ENCODE assay signal across 12 mouse cellular contexts in the genomic region with DNA sequence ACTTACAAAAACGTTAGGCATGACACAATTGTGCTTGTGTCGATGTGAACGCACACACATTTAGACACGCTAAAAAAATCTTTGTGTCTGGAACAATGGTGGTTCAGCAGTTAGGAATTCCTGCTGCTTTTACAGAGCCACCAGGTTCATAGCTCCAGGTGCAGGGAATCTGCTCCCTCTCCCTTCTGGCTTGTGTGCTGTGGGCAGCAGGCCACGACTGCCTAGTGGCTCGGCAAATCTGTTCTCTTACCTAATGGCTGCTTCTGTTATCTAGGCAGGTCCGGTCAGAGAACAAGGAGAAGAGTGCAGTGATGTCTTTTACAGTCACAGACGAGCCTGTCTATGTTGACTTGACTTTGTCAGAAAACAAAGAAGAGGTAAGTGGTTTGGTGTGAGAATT. TPM values are rescaled to one million over a fixed set of nuclear protein-coding genes. Genes with fewer than 3 reads are reported as not detected.
"Had no signal": no experiment of that assay in that cellular context is flagged by ENCODE, and none has a peak within 500 bp of the region (broad histone marks: within the 10 kb centered on the region; RNA-seq: fewer than 3 reads in every experiment).

No protein-coding gene starts in this region.

- H3K4me3 ChIP-seq: layer of hippocampus, adult 2 months; limb, embryonic 12.5 days; liver, embryonic 13.5 days; lung, embryonic 15.5 days; midbrain, embryonic 12.5 days had no signal

- DNase-seq: kidney, postnatal 10 days; kidney, postnatal 4 days; liver; liver, embryonic 13.5 days; liver, postnatal 0 days; right cerebral cortex, adult 18-20 months; thymus, postnatal 14 days had no signal

- H3K9me3 ChIP-seq: limb, embryonic 12.5 days; liver, embryonic 13.5 days; lung, embryonic 15.5 days; midbrain, embryonic 12.5 days had no signal

- H3K9ac ChIP-seq: limb, embryonic 12.5 days; liver, embryonic 13.5 days; liver, postnatal 0 days; lung, embryonic 15.5 days; midbrain, embryonic 12.5 days had no signal

- H3K27me3 ChIP-seq: limb, embryonic 12.5 days; liver, embryonic 13.5 days; lung, embryonic 15.5 days; midbrain, embryonic 12.5 days had no signal

- H3K27ac ChIP-seq: layer of hippocampus, adult 2 months; limb, embryonic 12.5 days; liver, embryonic 13.5 days; lung, embryonic 15.5 days; midbrain, embryonic 12.5 days; stomach, postnatal 0 days had no signal

- H3K4me1 ChIP-seq: limb, embryonic 12.5 days; liver, embryonic 13.5 days; lung, embryonic 15.5 days; midbrain, embryonic 12.5 days had no signal

- H3K4me2 ChIP-seq: limb, embryonic 12.5 days; liver, embryonic 13.5 days; lung, embryonic 15.5 days; midbrain, embryonic 12.5 days had no signal

- ATAC-seq: liver, postnatal 0 days had no signal

RNA-seq across cellular contexts. Expression of gene Togaram2, which starts 39.7 kb away (rescaled TPM):
- polyA plus RNA-seq: limb, embryonic 12.5 days; liver, embryonic 13.5 days; liver, postnatal 0 days had no signal
